Mouse (Mus musculus) limb, embryonic 14.5 days (tissue): ENCODE results near the gene Pde8b. TPM values are rescaled to one million over a fixed set of nuclear protein-coding genes. Genes with fewer than 3 reads are reported as not detected.
A peak's percentile ranks its signal among the peaks of the same experiment; 100 is the strongest.

Experiments
- ATAC-seq: fragments of 200-750 bp; cut with Nextera tagmentation; 2 replicates; pipeline ENCODE4 v1.8.0; 2017; ENCODE audit warnings: low read depth, moderate number of reproducible peaks, moderate TSS enrichment; ENCODE audit not compliant: low FRiP score
- DNase-seq: peaks from one replicate; pipeline ENCODE4 v3.0.0-alpha.2; 2015; ENCODE audit warnings: low spot score
- H3K27ac ChIP-seq: fragments of 300-500 bp; sonication (generic); replicated peaks from 2 replicates; pipeline ENCODE4 v1.5.1; 2014; ENCODE audit warnings: low read depth, mild to moderate bottlenecking, low read length, moderate library complexity, mixed read lengths
- H3K27me3 ChIP-seq: fragments of 300-500 bp; sonication (generic); 2 replicates; pipeline ENCODE4 v1.6.1; 2014; ENCODE audit warnings: low read length, mixed read lengths; ENCODE audit not compliant: control insufficient read depth, insufficient read depth
- H3K36me3 ChIP-seq: fragments of 300-500 bp; sonication (generic); 2 replicates; pipeline ENCODE4 v1.6.1; 2014; ENCODE audit warnings: mild to moderate bottlenecking, low read length, moderate library complexity, mixed read lengths; ENCODE audit not compliant: control insufficient read depth, insufficient read depth
- H3K4me1 ChIP-seq: fragments of 300-500 bp; sonication (generic); 2 replicates; pipeline ENCODE4 v1.6.1; 2014; ENCODE audit warnings: antibody characterized with exemption, low read length, mixed read lengths; ENCODE audit not compliant: control insufficient read depth, insufficient read depth
- H3K4me2 ChIP-seq: fragments of 300-500 bp; sonication (generic); replicated peaks from 2 replicates; pipeline ENCODE4 v1.6.1; 2014; ENCODE audit warnings: low read depth, mild to moderate bottlenecking, low read length, moderate library complexity; ENCODE audit not compliant: severe bottlenecking
- H3K4me3 ChIP-seq: fragments of 300-500 bp; sonication (generic); replicated peaks from 2 replicates; pipeline ENCODE4 v1.5.1; 2014; ENCODE audit warnings: low read length
- H3K9ac ChIP-seq: fragments of 300-500 bp; sonication (generic); 2 replicates; pipeline ENCODE4 v1.6.1; 2014; ENCODE audit warnings: mild to moderate bottlenecking, low read depth, low read length, moderate library complexity; ENCODE audit not compliant: severe bottlenecking
- H3K9me3 ChIP-seq: fragments of 300-500 bp; sonication (generic); 2 replicates; pipeline ENCODE4 v1.6.1; 2016; ENCODE audit warnings: low read length; ENCODE audit not compliant: control insufficient read depth
- POLR2A ChIP-seq: fragments of 200-500 bp; IDR thresholded peaks from 2 replicates; pipeline ENCODE4 v1.8.0; 2012; ENCODE audit warnings: inconsistent platforms, mild to moderate bottlenecking, moderate library complexity, borderline replicate concordance; ENCODE audit not compliant: insufficient read depth, insufficient read length; ENCODE audit errors: extremely low read depth
- WGBS: fragments of 180-500 bp; shearing (Covaris S2); extraction: QIAGEN DNeasy Blood & Tissue Kit; methylation state at CpG from one replicate; pipeline ENCODE4 v1.1.7; 2014; 5-methylcytosine and 5-hydroxymethylcytosine counted together
- polyA plus RNA-seq, 2 experiments: library from polyadenylated mRNA; depleted of rRNA in 1 of 2; stranded (reverse) in 1 of 2; unstranded in 1 of 2; fragments of >200 nt; fragmentation: Nextera tagmentation in 1 of 2; extraction: Ambion mirVana in 1 of 2; gene quantifications; 2 replicates each; pipeline versions ENCODE4 v1.2.1 to v1.2.3; 2012 to 2014

Gene Pde8b
- polyA plus RNA-seq, 2 experiments: 3.1 to 3.4 TPM

GRCm38 (mm10) chr13:94990516-94990915 is 259.6 kb downstream of the Pde8b start:
- H3K36me3 ChIP-seq: no peaks in the 10 kb centered on the region
- no peak for ATAC-seq
- 60% methylated on average over 5 of the region's 5 CpGs for WGBS
- no peaks in the 10 kb centered on the region for H3K9me3 ChIP-seq
- no peak overlapping the region for H3K27ac ChIP-seq
- H3K4me3 ChIP-seq: no peak overlapping the region
- H3K27me3 ChIP-seq: no peaks in the 10 kb centered on the region
- H3K9ac ChIP-seq: no peak overlapping the region
- H3K4me1 ChIP-seq: peaks cover 9% of the 10 kb centered on the region; the same call in 1 of the 2 replicates
- DNase-seq: no peak
- H3K4me2 ChIP-seq: no peak overlapping the region
- no peak for TF ChIP-seq POLR2A

GRCm38 (mm10) chr13:94979081-94979480 is 271.1 kb downstream of the Pde8b start:
- WGBS: 34% methylated on average over 7 of the region's 7 CpGs
- Histone ChIP-seq H3K27ac (no peak overlapping the region), H3K4me1 (peaks cover 10% of the 10 kb centered on the region; the same call in 1 of the 2 replicates), H3K4me3 (no peak overlapping the region), H3K9me3 (no peaks in the 10 kb centered on the region), H3K9ac (no peak overlapping the region), H3K27me3 (no peaks in the 10 kb centered on the region), H3K4me2 (no peak overlapping the region), H3K36me3 (peaks cover 5% of the 10 kb centered on the region)
- no peak for ATAC-seq
- TF ChIP-seq POLR2A: no peak
- no peak for DNase-seq

GRCm38 (mm10) chr13:94976219-94977186 is 273.6 kb downstream of the Pde8b start, which contains the start of gene Wdr41:
TSS of gene Wdr41 (plus strand) at chr13:94976344.
- peak within 1 kb of the TSS; percentile 99 for H3K9ac ChIP-seq
- peak; percentile 96 for ATAC-seq
- WGBS: 3% methylated on average over 41 of the region's 68 CpGs

GRCm38 (mm10) chr13:94975828-94976218 is 274.3 kb downstream of the Pde8b start:
- H3K27ac ChIP-seq: peak overlapping the region; percentile 99; the same call in 1 of the 2 replicates
- H3K4me2 ChIP-seq: peak overlapping the region; percentile 41
- DNase-seq: no peak
- peak overlapping the region; percentile 71 for H3K4me3 ChIP-seq
- no peak for ATAC-seq
- no peaks in the 10 kb centered on the region for H3K9me3 ChIP-seq
- H3K36me3 ChIP-seq: no peaks in the 10 kb centered on the region; the same call in 1 of the 2 replicates
- H3K27me3 ChIP-seq: no peaks in the 10 kb centered on the region
- H3K4me1 ChIP-seq: peaks cover 10% of the 10 kb centered on the region
- 18% methylated on average over 9 of the region's 9 CpGs for WGBS
- H3K9ac ChIP-seq: 0 out of 2 replicates have a peak overlapping the region, but pooled peaks have one; percentile 99
- TF ChIP-seq POLR2A: no peak

More at GRCm38 (mm10) chr13:94976219-94977186, 273.6 kb downstream of the Pde8b start, which contains the start of gene Wdr41:
- Histone ChIP-seq H3K4me1 (peaks cover 10% of the 10 kb centered on the region; the same call in 1 of the 2 replicates), H3K4me3 (peak within 1 kb of the TSS; percentile 71), H3K27ac (peak within 1 kb of the TSS; percentile 99), H3K4me2 (peak within 1 kb of the TSS; percentile 41), H3K9me3 (no peaks in the 10 kb centered on the region), H3K36me3 (peaks cover 1% of the 10 kb centered on the region), H3K27me3 (no peaks in the 10 kb centered on the region)
- TF ChIP-seq POLR2A: 0 out of 2 replicates have a peak, but pooled peaks have one; percentile 12
- DNase-seq: peak; percentile 93

Other genes starting within 250 kb of the Pde8b start
- gene Zbed3, start 73.3 kb upstream of the Pde8b start, polyA plus RNA-seq (2012; rRNA removed): 80.2 and 102 TPM in 2 replicates
- 68.8 and 75.5 TPM in 2 replicates for gene Zbed3, start 73.3 kb upstream of the Pde8b start, polyA plus RNA-seq (2014; fragmentation: Nextera tagmentation; extraction: Ambion mirVana)
- gene Aggf1, start 125.0 kb upstream of the Pde8b start, polyA plus RNA-seq (2012; rRNA removed): 20.0 and 24.4 TPM in 2 replicates
- 32.9 and 37.1 TPM in 2 replicates for gene Aggf1, start 125.0 kb upstream of the Pde8b start, polyA plus RNA-seq (2014; fragmentation: Nextera tagmentation; extraction: Ambion mirVana)
- gene Crhbp, start 194.6 kb upstream of the Pde8b start, polyA plus RNA-seq (2012; rRNA removed): 0.20 and 0.28 TPM in 2 replicates
- gene Crhbp, start 194.6 kb upstream of the Pde8b start, polyA plus RNA-seq (2014; fragmentation: Nextera tagmentation; extraction: Ambion mirVana): 0.15 and 0.32 TPM in 2 replicates
- not detected in 2 replicates for gene S100z, start 228.4 kb upstream of the Pde8b start, polyA plus RNA-seq (2012; rRNA removed)
- not detected in 2 replicates for gene S100z, start 228.4 kb upstream of the Pde8b start, polyA plus RNA-seq (2014; fragmentation: Nextera tagmentation; extraction: Ambion mirVana)